Mouse (Mus musculus) hindbrain, embryonic 15.5 days (tissue): Measurements from ENCODE around the gene Tet3. TPM values are rescaled to one million over a fixed set of nuclear protein-coding genes. Genes with fewer than 3 reads are reported as not detected.
"Not testable (repeated sequence)": the region's sequence is repeated elsewhere in the genome, so short reads cannot be mapped to it uniquely, and the experiment has no call there.

Source experiments
- ATAC-seq: fragments of 200-750 bp; cut with Nextera tagmentation; 2 replicates; pipeline ENCODE4 v1.8.0; 2017; ENCODE audit warnings: low read depth, moderate number of reproducible peaks, moderate TSS enrichment; ENCODE audit not compliant: low FRiP score
- H3K27ac ChIP-seq: fragments of 300-500 bp; sonication (generic); replicated peaks from 2 replicates; pipeline ENCODE4 v1.5.1; 2015; ENCODE audit warnings: mild to moderate bottlenecking, inconsistent platforms
- H3K27me3 ChIP-seq: fragments of 300-500 bp; sonication (generic); 2 replicates; pipeline ENCODE4 v1.6.1; 2015; ENCODE audit warnings: control low read depth, inconsistent platforms
- H3K36me3 ChIP-seq: fragments of 300-500 bp; sonication (generic); 2 replicates; pipeline ENCODE4 v1.6.1; 2015; ENCODE audit warnings: control low read depth, inconsistent platforms
- H3K4me1 ChIP-seq: fragments of 300-500 bp; sonication (generic); replicated peaks from 2 replicates; pipeline ENCODE4 v1.6.1; 2015; ENCODE audit warnings: control low read depth, inconsistent platforms
- H3K4me2 ChIP-seq: fragments of 300-500 bp; sonication (generic); 2 replicates; pipeline ENCODE4 v1.6.1; 2015; ENCODE audit warnings: moderate library complexity, mild to moderate bottlenecking, inconsistent platforms
- H3K4me3 ChIP-seq: fragments of 300-500 bp; sonication (generic); 2 replicates; pipeline ENCODE4 v1.5.1; 2015; ENCODE audit warnings: mild to moderate bottlenecking, inconsistent platforms
- H3K9ac ChIP-seq: fragments of 300-500 bp; sonication (generic); 2 replicates; pipeline ENCODE4 v1.6.1; 2015; ENCODE audit warnings: inconsistent platforms
- H3K9me3 ChIP-seq: fragments of 300-500 bp; sonication (generic); 2 replicates; pipeline ENCODE4 v1.6.1; 2016; ENCODE audit warnings: control low read depth, inconsistent platforms
- whole genome bisulfite sequencing: fragments of 180-500 bp; shearing (Covaris S2); methylation state at CpG from one replicate; pipeline ENCODE4 v1.1.7; 2015; 5-methylcytosine and 5-hydroxymethylcytosine counted together
- polyA plus RNA-seq: library from polyadenylated mRNA; unstranded; fragments of >200 nt; fragmentation: Nextera tagmentation; extraction: Ambion mirVana; gene quantifications from 2 replicates; pipeline ENCODE4 v1.2.1, GENCODE M21; 2015

Tet3 gene
- polyA plus RNA-seq, 1 experiment from 2014 or later, result 70.9 TPM

- H3K4me1 ChIP-seq, result peaks cover 19% of the 10 kb centered on the region
- 0 out of 2 replicates have a peak overlapping the region, but pooled peaks have one; percentile 74 for H3K27ac ChIP-seq
- peak overlapping the region; percentile 83 for H3K4me2 ChIP-seq
- H3K9ac ChIP-seq, result peak overlapping the region; percentile 84
- H3K9me3 ChIP-seq, result no peaks in the 10 kb centered on the region
- no peaks in the 10 kb centered on the region for H3K27me3 ChIP-seq
- WGBS, result 87% methylated on average over 7 of the region's 7 CpGs
- H3K4me3 ChIP-seq, result peak overlapping the region; percentile 77
- H3K36me3 ChIP-seq, result peaks cover 14% of the 10 kb centered on the region; the same call in 1 of the 2 replicates
- no peak for ATAC-seq
Observed at GRCm38 (mm10) chr6:83350172-83350571, 108.7 kb downstream of the Tet3 start.

- Histone ChIP-seq H3K36me3 (peaks cover 11% of the 10 kb centered on the region; the same call in 1 of the 2 replicates), H3K9ac (peak overlapping the region; percentile 84), H3K4me1 (peaks cover 19% of the 10 kb centered on the region), H3K27ac (peak overlapping the region; percentile 74), H3K27me3 (no peaks in the 10 kb centered on the region), H3K4me3 (peak overlapping the region; percentile 77), H3K4me2 (peak overlapping the region; percentile 83), H3K9me3 (no peaks in the 10 kb centered on the region)
- peak; percentile 95 for ATAC-seq
- WGBS, result under 1% methylated on average over 52 of the region's 53 CpGs
Observed at GRCm38 (mm10) chr6:83349274-83349958, 109.5 kb downstream of the Tet3 start.

GRCm38 (mm10) chr6:83348873-83349272, 110.0 kb downstream of the Tet3 start, which contains the start of gene Bola3:
TSS of gene Bola3 (plus strand) at chr6:83349147.
- no peak; the same call in 1 of the 2 replicates for ATAC-seq
- Histone ChIP-seq H3K4me2 (peak within 1 kb of the TSS; percentile 83), H3K36me3 (peaks cover 9% of the 10 kb centered on the region; the same call in 1 of the 2 replicates), H3K27ac (peak within 1 kb of the TSS; percentile 74), H3K4me1 (peaks cover 19% of the 10 kb centered on the region), H3K27me3 (no peaks in the 10 kb centered on the region), H3K4me3 (peak within 1 kb of the TSS; percentile 77), H3K9ac (peak within 1 kb of the TSS; percentile 84), H3K9me3 (no peaks in the 10 kb centered on the region)
- 35% methylated on average over 6 of the region's 6 CpGs for WGBS

DNA sequence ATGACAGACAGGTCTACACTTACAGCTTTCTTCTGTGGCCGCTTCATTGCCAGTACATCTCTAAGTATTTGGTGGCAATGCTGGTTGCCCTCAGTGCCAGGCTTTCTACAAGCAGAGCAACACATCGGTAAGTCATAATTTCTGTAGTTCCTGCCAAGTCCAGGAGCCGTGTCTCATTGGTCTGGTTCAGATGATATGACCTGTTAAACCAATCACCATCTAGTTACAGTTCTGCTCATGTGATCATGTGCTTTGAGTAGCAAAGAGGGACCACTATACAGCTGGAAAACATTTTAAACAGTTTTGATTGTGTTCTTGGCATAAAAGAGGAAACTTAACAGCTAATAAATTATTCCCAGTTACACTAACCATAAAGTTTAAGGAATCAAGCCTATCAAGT, 111.0 kb downstream of the Tet3 start:
- Histone ChIP-seq H3K9ac (no peak overlapping the region), H3K27ac (no peak overlapping the region), H3K4me3 (no peak overlapping the region), H3K36me3 (no peaks in the 10 kb centered on the region), H3K9me3 (no peaks in the 10 kb centered on the region), H3K4me2 (no peak overlapping the region), H3K4me1 (peaks cover 19% of the 10 kb centered on the region), H3K27me3 (no peaks in the 10 kb centered on the region)
- ATAC-seq, result no peak
- 90% methylated on average over 3 of the region's 3 CpGs for WGBS

DNA sequence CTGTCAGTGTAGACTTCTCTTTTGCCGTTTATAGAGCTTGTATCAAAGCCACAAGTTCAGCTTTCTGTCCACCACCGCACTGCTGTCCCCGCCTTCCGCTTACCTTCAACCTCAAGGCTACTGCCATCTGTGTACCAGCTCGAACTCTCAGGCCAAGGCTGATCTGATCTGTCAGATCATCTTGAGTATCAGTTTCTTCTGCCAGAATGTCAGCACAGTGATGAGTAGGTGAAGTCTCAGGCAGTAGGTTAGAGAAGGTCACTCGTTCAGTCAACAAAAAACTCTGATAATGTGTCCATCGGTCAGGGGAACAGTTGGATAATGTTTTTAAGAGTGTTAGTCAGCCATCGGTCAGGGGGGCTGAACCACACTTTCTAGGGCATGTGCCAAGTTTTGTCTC, 113.6 kb downstream of the Tet3 start:
- not testable (repeated sequence) for H3K9ac ChIP-seq, H3K4me3 ChIP-seq, H3K27ac ChIP-seq, H3K27me3 ChIP-seq, ATAC-seq, H3K9me3 ChIP-seq, H3K4me2 ChIP-seq
- WGBS, result 96% methylated on average over 8 of the region's 8 CpGs
- H3K4me1 ChIP-seq, result peaks cover 11% of the 10 kb centered on the region
- peaks cover 17% of the 10 kb centered on the region for H3K36me3 ChIP-seq

GRCm38 (mm10) chr6:83342957-83343356, 115.9 kb downstream of the Tet3 start:
- H3K36me3 ChIP-seq, result peaks cover 34% of the 10 kb centered on the region
- no peak for ATAC-seq
- 91% methylated on average over 2 of the region's 2 CpGs for WGBS

GRCm38 (mm10) chr6:83341387-83341786, 117.5 kb downstream of the Tet3 start:
- H3K4me3 ChIP-seq, result no peak overlapping the region
- no peaks in the 10 kb centered on the region for H3K27me3 ChIP-seq
- ATAC-seq, result no peak
- no peaks in the 10 kb centered on the region for H3K9me3 ChIP-seq
- H3K4me1 ChIP-seq, result no peaks in the 10 kb centered on the region
- H3K9ac ChIP-seq, result no peak overlapping the region
- H3K36me3 ChIP-seq, result peaks cover 42% of the 10 kb centered on the region
- 80% methylated on average over 3 of the region's 3 CpGs for WGBS
- no peak overlapping the region for H3K4me2 ChIP-seq
- H3K27ac ChIP-seq, result no peak overlapping the region

More at GRCm38 (mm10) chr6:83342957-83343356, 115.9 kb downstream of the Tet3 start:
- Histone ChIP-seq H3K27me3 (no peaks in the 10 kb centered on the region), H3K4me3 (no peak overlapping the region), H3K27ac (no peak overlapping the region), H3K9ac (no peak overlapping the region), H3K4me1 (no peaks in the 10 kb centered on the region), H3K9me3 (no peaks in the 10 kb centered on the region), H3K4me2 (no peak overlapping the region)

DNA sequence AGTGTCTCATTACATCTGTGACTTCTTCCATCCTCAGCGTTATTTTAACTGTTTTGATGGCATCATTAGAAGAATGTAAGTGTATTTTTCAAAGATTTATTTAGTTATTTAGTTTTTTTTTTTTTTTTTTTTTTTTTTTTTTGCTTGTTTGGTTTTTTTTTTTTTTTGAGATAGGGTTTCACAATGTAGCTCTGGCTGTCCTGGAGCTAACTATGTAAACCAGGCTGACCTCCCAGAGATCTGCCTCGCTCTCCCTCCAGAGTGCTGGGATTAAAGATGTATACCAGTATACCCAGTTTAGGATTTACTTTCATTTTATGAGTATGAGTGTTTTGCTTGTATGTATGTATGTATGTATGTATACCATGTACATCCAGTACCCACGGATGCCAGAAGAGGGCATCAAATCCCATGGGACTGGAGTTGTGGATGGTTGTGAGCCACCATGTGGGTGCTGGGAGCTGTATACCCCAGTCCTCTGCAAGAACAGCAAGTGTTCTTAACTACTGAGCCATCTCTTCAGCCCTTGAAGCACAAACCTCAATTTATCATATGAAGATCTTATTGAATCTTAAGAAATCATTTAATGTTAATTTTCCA, 131.2 kb downstream of the Tet3 start:
- Histone ChIP-seq H3K27ac (no peak overlapping the region), H3K9ac (no peak overlapping the region), H3K36me3 (peaks cover 25% of the 10 kb centered on the region), H3K9me3 (no peaks in the 10 kb centered on the region), H3K4me3 (no peak overlapping the region), H3K4me2 (peak overlapping the region; percentile 77; the same call in 1 of the 2 replicates), H3K27me3 (no peaks in the 10 kb centered on the region), H3K4me1 (peaks cover 20% of the 10 kb centered on the region)
- ATAC-seq, result no peak
- 86% methylated on average over 3 of the region's 3 CpGs for WGBS

GRCm38 (mm10) chr6:83326761-83327160, 132.1 kb downstream of the Tet3 start:
- H3K4me3 ChIP-seq, result peak overlapping the region; percentile 82
- no peak overlapping the region for H3K27ac ChIP-seq
- 67% methylated on average over 6 of the region's 6 CpGs for WGBS
- ATAC-seq, result no peak
- peak overlapping the region; percentile 88 for H3K9ac ChIP-seq
- H3K27me3 ChIP-seq, result no peaks in the 10 kb centered on the region
- H3K36me3 ChIP-seq, result peaks cover 17% of the 10 kb centered on the region
- peaks cover 20% of the 10 kb centered on the region for H3K4me1 ChIP-seq
- H3K4me2 ChIP-seq, result peak overlapping the region; percentile 77
- no peaks in the 10 kb centered on the region for H3K9me3 ChIP-seq

- peak overlapping the region; percentile 88 for H3K9ac ChIP-seq
- 8% methylated on average over 6 of the region's 6 CpGs for WGBS
- peak overlapping the region; percentile 77 for H3K4me2 ChIP-seq
- H3K36me3 ChIP-seq, result peaks cover 13% of the 10 kb centered on the region
- H3K27me3 ChIP-seq, result no peaks in the 10 kb centered on the region
- peaks cover 20% of the 10 kb centered on the region for H3K4me1 ChIP-seq
- no peaks in the 10 kb centered on the region for H3K9me3 ChIP-seq
- ATAC-seq, result peak; percentile 6; the same call in 1 of the 2 replicates
- H3K4me3 ChIP-seq, result peak overlapping the region; percentile 82
- peak overlapping the region; percentile 92 for H3K27ac ChIP-seq
Observed at GRCm38 (mm10) chr6:83326394-83326736, 132.5 kb downstream of the Tet3 start.

- under 1% methylated on average over 53 of the region's 65 CpGs for WGBS
- ATAC-seq, result peak; percentile 97
Observed at GRCm38 (mm10) chr6:83325525-83326393, 133.1 kb downstream of the Tet3 start, which contains the start of the genes Mthfd2 and Mob1a. TSS of gene Mthfd2 (minus strand) at chr6:83325908. TSS of gene Mob1a (plus strand) at chr6:83326016.

More at GRCm38 (mm10) chr6:83325525-83326393, 133.1 kb downstream of the Tet3 start, which contains the start of the genes Mthfd2 and Mob1a:
- Histone ChIP-seq H3K27me3 (no peaks in the 10 kb centered on the region), H3K4me1 (peaks cover 20% of the 10 kb centered on the region), H3K4me3 (peak within 1 kb of the TSS; percentile 82), H3K9ac (peak within 1 kb of the TSS; percentile 88), H3K4me2 (peak within 1 kb of the TSS; percentile 77), H3K9me3 (no peaks in the 10 kb centered on the region), H3K36me3 (peaks cover 8% of the 10 kb centered on the region), H3K27ac (peak within 1 kb of the TSS; percentile 92)
